Comparison of ENCODE assay signal across 15 mouse cellular contexts in the genomic region with DNA sequence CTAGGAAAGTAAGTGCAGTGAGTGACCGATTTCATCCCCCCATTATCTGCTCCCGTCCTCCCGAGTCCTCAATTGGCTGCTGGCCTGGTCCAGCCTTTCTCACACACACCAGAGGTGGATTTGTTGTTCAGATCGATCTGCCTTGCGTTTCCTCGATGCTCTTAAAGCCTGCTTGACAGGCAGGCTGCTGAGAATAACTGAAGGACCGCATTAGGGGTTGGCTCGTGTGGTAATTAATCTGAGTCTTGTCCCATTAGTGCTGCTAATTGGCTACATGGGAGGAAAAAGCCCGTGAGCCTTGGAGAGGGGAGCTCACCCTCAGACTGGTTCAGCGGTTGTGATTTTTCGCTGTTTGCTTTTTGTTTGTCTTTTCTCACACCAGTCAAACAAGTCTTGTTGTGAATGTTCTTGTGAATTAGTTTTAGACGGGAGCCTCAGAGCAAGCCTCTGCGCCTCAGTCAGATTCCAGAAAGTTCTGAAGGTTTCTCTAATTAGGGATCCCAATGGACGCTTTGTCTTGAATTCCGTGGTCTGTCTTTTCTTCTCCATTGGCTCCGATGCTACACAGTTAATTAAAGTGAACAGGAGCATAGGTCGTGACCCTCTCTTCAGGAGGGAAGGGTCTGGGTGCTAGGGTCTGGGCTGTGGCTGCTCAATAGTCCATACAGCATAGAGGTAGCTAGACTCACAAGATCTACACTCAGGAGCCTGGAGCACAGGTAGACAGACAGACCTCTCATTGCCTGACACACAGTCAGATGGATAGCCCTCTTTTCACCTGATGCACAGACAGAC.
A peak's percentile ranks its signal among the peaks of the same experiment; 100 is the strongest.
DNase-seq lines count a peak whose midpoint lies in the region; ATAC-seq lines count a peak whose summit lies in the region.
"Had no signal": no experiment of that assay in that cellular context is flagged by ENCODE, and none has a peak within 500 bp of the region (broad histone marks: within the 10 kb centered on the region; RNA-seq: fewer than 3 reads in every experiment).

No protein-coding gene starts in this region.

- H3K9me3 ChIP-seq in kidney, embryonic 14.5 days (ENCODE audit: control insufficient read depth, low read length), result no peaks in the 10 kb centered on the region
- H3K9me3 ChIP-seq in forebrain, embryonic 10.5 days, result no peaks in the 10 kb centered on the region
- H3K9me3 ChIP-seq in hindbrain, embryonic 13.5 days, result no peaks in the 10 kb centered on the region
- no peaks in the 10 kb centered on the region for H3K9me3 ChIP-seq in neural tube, embryonic 13.5 days
- H3K9me3 ChIP-seq: hindbrain, embryonic 15.5 days had no signal

- H3K4me3 ChIP-seq in kidney, embryonic 14.5 days (ENCODE audit: low read length), result no peak overlapping the region
- H3K4me3 ChIP-seq in forebrain, embryonic 10.5 days, result no peak overlapping the region; the same call in 1 of the 2 replicates
- H3K4me3 ChIP-seq in hindbrain, embryonic 13.5 days, result no peak overlapping the region
- H3K4me3 ChIP-seq in neural tube, embryonic 13.5 days, result no peak overlapping the region
- H3K4me3 ChIP-seq: hindbrain, embryonic 15.5 days had no signal

- H3K27me3 ChIP-seq in kidney, embryonic 14.5 days (ENCODE audit: control insufficient read depth, insufficient read depth, low read length), result no peaks in the 10 kb centered on the region
- peaks cover 33% of the 10 kb centered on the region for H3K27me3 ChIP-seq in forebrain, embryonic 10.5 days (ENCODE audit: poor library complexity, severe bottlenecking)
- H3K27me3 ChIP-seq in hindbrain, embryonic 13.5 days, result peaks cover 19% of the 10 kb centered on the region
- H3K27me3 ChIP-seq in neural tube, embryonic 13.5 days, result no peaks in the 10 kb centered on the region
- H3K27me3 ChIP-seq: hindbrain, embryonic 15.5 days had no signal

- ATAC-seq in kidney, embryonic 14.5 days (ENCODE audit: low FRiP score, low TSS enrichment), result 0 out of 2 replicates have a peak, but pooled peaks have one; percentile 18
- ATAC-seq in hindbrain, embryonic 13.5 days (ENCODE audit: low FRiP score), result peak; percentile 47; the same call in 1 of the 2 replicates
- peak; percentile 51 for ATAC-seq in neural tube, embryonic 13.5 days (ENCODE audit: low read depth)
- no peak for ATAC-seq in activated CD4-positive, CD25-positive, alpha-beta regulatory T cell, adult 4 months

- 47% methylated on average over 17 of the region's 17 CpGs for WGBS in kidney, embryonic 14.5 days
- WGBS in forebrain, embryonic 10.5 days, result 18% methylated on average over 17 of the region's 17 CpGs
- WGBS in hindbrain, embryonic 13.5 days, result 30% methylated on average over 17 of the region's 17 CpGs
- WGBS in neural tube, embryonic 13.5 days, result 39% methylated on average over 17 of the region's 17 CpGs

- H3K9ac ChIP-seq in kidney, embryonic 14.5 days (ENCODE audit: low read depth, low read length), result no peak overlapping the region
- H3K9ac ChIP-seq in hindbrain, embryonic 13.5 days, result no peak overlapping the region
- H3K9ac ChIP-seq in neural tube, embryonic 13.5 days, result no peak overlapping the region
- H3K9ac ChIP-seq: hindbrain, embryonic 15.5 days had no signal

- no peak for DNase-seq in kidney, postnatal 10 days
- peak; percentile 50 for DNase-seq in forebrain, embryonic 10.5 days (ENCODE audit: extremely low spot score, low spot score)
- no peak for DNase-seq in spleen, postnatal 36 days (ENCODE audit: low spot score in 2 of 2)
- no peak for DNase-seq in layer of hippocampus, postnatal 25 days (ENCODE audit: extremely low spot score in 1 of 2, low spot score in 1 of 2)
- DNase-seq: adrenal gland, postnatal 25 days; cerebellum, postnatal 36 days; gastrocnemius, postnatal 10 days; kidney, adult 9 months; layer of hippocampus, postnatal 36 days had no signal

- H3K36me3 ChIP-seq in kidney, embryonic 14.5 days (ENCODE audit: control insufficient read depth, insufficient read depth, low read length), result no peaks in the 10 kb centered on the region
- no peaks in the 10 kb centered on the region for H3K36me3 ChIP-seq in forebrain, embryonic 10.5 days (replicated peaks)
- H3K36me3 ChIP-seq in hindbrain, embryonic 13.5 days, result no peaks in the 10 kb centered on the region
- no peaks in the 10 kb centered on the region for H3K36me3 ChIP-seq in neural tube, embryonic 13.5 days
- H3K36me3 ChIP-seq: hindbrain, embryonic 15.5 days had no signal

- H3K4me2 ChIP-seq in kidney, embryonic 14.5 days (replicated peaks; ENCODE audit: low read depth, low read length), result no peak overlapping the region
- peak overlapping the region; percentile 17; the same call in 1 of the 2 replicates for H3K4me2 ChIP-seq in hindbrain, embryonic 13.5 days
- H3K4me2 ChIP-seq in neural tube, embryonic 13.5 days, result no peak overlapping the region
- H3K4me2 ChIP-seq: heart, embryonic 11.5 days; hindbrain, embryonic 15.5 days had no signal

- H3K4me1 ChIP-seq in kidney, embryonic 14.5 days (ENCODE audit: control insufficient read depth, insufficient read depth, low read length), result no peaks in the 10 kb centered on the region
- peaks cover 38% of the 10 kb centered on the region for H3K4me1 ChIP-seq in forebrain, embryonic 10.5 days
- peaks cover 10% of the 10 kb centered on the region; the same call in 1 of the 2 replicates for H3K4me1 ChIP-seq in hindbrain, embryonic 13.5 days (replicated peaks)
- H3K4me1 ChIP-seq in neural tube, embryonic 13.5 days (replicated peaks), result peaks cover 8% of the 10 kb centered on the region

- H3K27ac ChIP-seq in kidney, embryonic 14.5 days (ENCODE audit: low read depth, low read length), result no peak overlapping the region
- 0 out of 2 replicates have a peak overlapping the region, but pooled peaks have one; percentile 30 for H3K27ac ChIP-seq in forebrain, embryonic 10.5 days
- H3K27ac ChIP-seq in hindbrain, embryonic 13.5 days, result no peak overlapping the region
- H3K27ac ChIP-seq in neural tube, embryonic 13.5 days (replicated peaks), result no peak overlapping the region
- H3K27ac ChIP-seq: hindbrain, embryonic 15.5 days had no signal
